Mouse (Mus musculus) midbrain, embryonic 10.5 days (tissue): ENCODE results near the gene Telo2. TPM values are rescaled to one million over a fixed set of nuclear protein-coding genes. Genes with fewer than 3 reads are reported as not detected.

Experiments used
- DNase-seq: peaks from one replicate; pipeline ENCODE4 v3.0.0-alpha.2; 2017; ENCODE audit warnings: low spot score
- H3K27ac ChIP-seq: fragments of 300-500 bp; sonication (generic); replicated peaks from 2 replicates; pipeline ENCODE4 v1.5.1; 2016; ENCODE audit warnings: mild to moderate bottlenecking
- H3K27me3 ChIP-seq: fragments of 300-500 bp; sonication (generic); 2 replicates; pipeline ENCODE4 v1.6.1; 2016; ENCODE audit warnings: low read depth, mild to moderate bottlenecking; ENCODE audit not compliant: poor library complexity, severe bottlenecking
- H3K36me3 ChIP-seq: fragments of 300-500 bp; sonication (generic); 2 replicates; pipeline ENCODE4 v1.6.1; 2016; ENCODE audit warnings: mild to moderate bottlenecking, moderate library complexity
- H3K4me1 ChIP-seq: fragments of 300-500 bp; sonication (generic); 2 replicates; pipeline ENCODE4 v1.6.1; 2016
- H3K4me3 ChIP-seq: fragments of 300-500 bp; sonication (generic); 2 replicates; pipeline ENCODE4 v1.5.1; 2016; ENCODE audit warnings: mild to moderate bottlenecking, moderate library complexity
- H3K9me3 ChIP-seq: fragments of 300-500 bp; sonication (generic); replicated peaks from 2 replicates; pipeline ENCODE4 v1.6.1; 2016; ENCODE audit warnings: mild to moderate bottlenecking
- WGBS: fragments of 180-500 bp; shearing (Covaris S2); methylation state at CpG from one replicate; pipeline ENCODE4 v1.1.7; 2016; 5-methylcytosine and 5-hydroxymethylcytosine counted together
- polyA plus RNA-seq: library from polyadenylated mRNA; unstranded; fragments of >200 nt; fragmentation: Nextera tagmentation; extraction: Ambion mirVana; gene quantifications from 2 replicates; pipeline ENCODE4 v1.2.1, GENCODE M21; 2016

Telo2 gene
- polyA plus RNA-seq, 1 experiment from 2014 or later: 51.5 TPM

DNA sequence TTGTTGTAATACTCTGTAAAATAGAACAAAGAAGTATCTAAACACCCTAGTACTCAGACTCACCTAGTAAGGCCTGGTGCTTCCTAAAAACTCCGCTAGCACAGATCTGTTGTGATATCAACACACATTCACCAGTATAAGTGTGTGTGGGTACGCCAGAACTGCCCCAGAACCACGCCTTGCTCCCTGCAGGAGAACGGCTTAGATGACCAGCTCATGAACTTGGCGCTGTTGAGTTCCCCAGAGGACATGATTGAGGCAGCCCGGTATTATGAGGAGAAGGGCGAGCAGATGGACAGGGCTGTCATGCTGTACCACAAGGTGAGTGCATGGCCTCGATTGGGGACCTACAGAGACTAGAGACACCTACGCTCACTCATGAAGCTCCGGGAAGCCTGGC is 25.3 kb downstream of the Telo2 start:
- Histone ChIP-seq H3K36me3 (peaks cover 67% of the 10 kb centered on the region), H3K27me3 (no peaks in the 10 kb centered on the region), H3K4me3 (no peak overlapping the region), H3K4me1 (no peaks in the 10 kb centered on the region; the same call in 1 of the 2 replicates), H3K9me3 (no peaks in the 10 kb centered on the region), H3K27ac (no peak overlapping the region)
- WGBS: 91% methylated on average over 10 of the region's 10 CpGs
- no peak for DNase-seq

DNA sequence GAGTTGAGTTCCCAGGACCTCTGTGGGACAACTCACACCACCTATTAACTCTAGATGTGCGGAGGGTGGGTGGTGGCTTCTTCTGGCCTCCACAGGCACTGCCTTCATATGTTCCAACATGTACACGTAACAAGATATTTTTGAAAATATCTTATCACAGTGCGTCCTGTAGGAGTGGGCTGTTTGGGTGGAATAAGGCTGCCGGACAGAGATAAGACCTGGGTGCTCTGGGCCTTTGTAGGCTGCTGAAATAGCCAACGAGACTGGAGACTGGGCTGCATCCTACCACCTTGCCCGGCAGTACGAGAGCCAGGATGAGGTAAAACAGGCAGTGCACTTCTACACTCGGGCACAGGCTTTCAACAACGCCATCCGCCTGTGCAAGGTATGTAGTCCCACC is 26.6 kb downstream of the Telo2 start:
- Histone ChIP-seq H3K36me3 (peaks cover 57% of the 10 kb centered on the region), H3K27ac (no peak overlapping the region; the same call in 1 of the 2 replicates), H3K4me1 (no peaks in the 10 kb centered on the region; the same call in 1 of the 2 replicates), H3K27me3 (no peaks in the 10 kb centered on the region), H3K9me3 (no peaks in the 10 kb centered on the region), H3K4me3 (no peak overlapping the region)
- 92% methylated on average over 10 of the region's 10 CpGs for WGBS
- no peak for DNase-seq

DNA sequence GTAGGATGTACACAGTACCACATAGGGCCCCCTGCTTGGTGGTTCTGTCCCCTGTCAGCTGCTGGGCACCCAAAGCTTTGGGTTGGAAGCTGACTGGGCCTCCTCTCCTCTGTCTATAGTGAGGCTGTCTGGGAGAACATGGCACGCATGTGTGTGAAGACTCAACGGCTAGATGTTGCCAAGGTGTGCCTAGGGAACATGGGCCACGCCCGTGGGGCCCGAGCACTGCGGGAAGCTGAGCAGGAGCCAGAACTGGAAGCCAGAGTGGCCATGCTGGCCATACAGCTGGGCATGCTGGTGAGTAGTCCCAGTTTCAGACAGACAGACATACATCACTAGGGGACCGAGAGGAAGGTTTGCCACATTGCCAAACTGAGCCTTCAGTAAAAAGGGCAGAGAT is 29.0 kb downstream of the Telo2 start:
- H3K4me1 ChIP-seq: no peaks in the 10 kb centered on the region; the same call in 1 of the 2 replicates
- no peak overlapping the region for H3K27ac ChIP-seq
- no peak for DNase-seq
- no peaks in the 10 kb centered on the region for H3K9me3 ChIP-seq
- H3K27me3 ChIP-seq: no peaks in the 10 kb centered on the region
- 96% methylated on average over 7 of the region's 7 CpGs for WGBS
- peaks cover 34% of the 10 kb centered on the region for H3K36me3 ChIP-seq
- H3K4me3 ChIP-seq: no peak overlapping the region

DNA sequence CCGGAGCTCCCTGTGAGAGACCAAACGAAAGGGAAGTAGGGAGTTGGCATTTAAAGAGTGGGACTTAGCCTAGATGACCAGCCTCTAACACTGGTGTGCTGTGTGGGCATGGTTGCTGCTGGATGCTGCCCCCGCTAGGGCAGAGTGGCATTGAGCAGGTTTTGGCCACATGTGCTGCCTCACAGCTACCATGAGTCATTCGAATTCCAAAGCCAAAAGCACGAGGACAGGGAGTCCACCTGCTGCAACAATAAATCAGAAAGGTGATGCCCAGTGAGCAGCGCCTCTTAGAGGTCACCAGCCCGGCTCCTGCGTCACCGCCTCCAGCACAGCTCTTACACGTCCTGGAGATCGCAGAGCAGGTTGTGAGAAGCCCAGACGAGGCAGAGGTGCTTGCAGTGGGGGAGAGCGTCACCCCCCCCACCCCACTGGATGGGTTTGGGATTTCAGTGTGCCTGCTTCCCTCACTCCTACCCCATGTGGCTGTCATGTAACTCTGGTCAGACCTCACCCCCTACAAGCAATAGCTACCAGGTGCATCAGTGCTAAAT is 30.9 kb downstream of the Telo2 start:
- Histone ChIP-seq H3K27me3 (no peaks in the 10 kb centered on the region), H3K4me3 (no peak overlapping the region), H3K9me3 (no peaks in the 10 kb centered on the region), H3K27ac (no peak overlapping the region; the same call in 1 of the 2 replicates), H3K4me1 (no peaks in the 10 kb centered on the region; the same call in 1 of the 2 replicates), H3K36me3 (peaks cover 31% of the 10 kb centered on the region)
- DNase-seq: no peak
- WGBS: 87% methylated on average over 13 of the region's 13 CpGs

DNA sequence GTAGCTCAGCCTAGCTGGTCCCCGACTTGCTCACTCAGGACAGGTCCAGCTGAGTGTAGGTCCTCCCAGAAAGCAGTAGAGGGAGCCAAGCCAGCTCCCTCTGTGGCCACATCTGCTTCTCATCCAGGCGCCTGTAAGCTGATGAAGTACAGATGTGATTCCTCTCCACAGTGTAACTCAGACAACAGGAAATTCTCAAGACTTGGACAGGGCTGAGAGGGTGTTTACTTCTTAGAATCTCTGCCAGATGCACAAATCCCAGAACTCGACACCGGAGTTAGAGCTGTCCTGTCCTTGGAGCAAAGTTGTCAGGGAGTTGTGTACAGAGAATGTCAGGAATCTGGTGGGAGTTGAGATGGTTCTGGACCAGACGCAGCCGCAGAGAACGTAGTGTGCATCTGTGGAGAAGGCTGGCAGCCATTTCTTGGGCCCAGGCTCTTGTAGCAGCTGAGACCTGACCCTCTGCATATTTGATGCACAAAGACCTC is 32.3 kb downstream of the Telo2 start, which contains the start of gene Tmem204:
Gene Tmem204 (minus strand): TSS at position 148 of the 488 bp plus-strand sequence.
- WGBS: 63% methylated on average over 7 of the region's 7 CpGs
- peak within 1 kb of the TSS; percentile 55 for H3K27ac ChIP-seq

DNA sequence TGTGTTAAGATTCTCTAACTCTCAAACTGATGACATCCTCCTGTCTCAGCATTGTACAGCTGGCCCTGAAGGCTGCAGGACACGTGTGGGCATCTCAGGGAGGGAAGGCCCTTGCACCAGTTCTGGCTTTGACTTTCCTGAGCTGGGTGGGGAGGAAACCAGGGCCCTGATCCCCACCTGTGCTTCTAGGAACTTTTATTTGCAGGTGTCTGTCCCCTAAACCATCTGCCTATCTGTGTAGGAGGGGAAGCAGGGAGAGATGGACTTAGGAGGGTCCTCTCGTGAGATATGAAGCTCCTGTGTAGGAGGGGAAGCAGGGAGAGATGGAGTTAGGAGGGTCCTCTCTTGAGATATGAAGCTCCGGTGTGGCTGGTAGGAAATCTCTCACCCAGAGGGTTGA is 32.9 kb downstream of the Telo2 start:
- DNase-seq: no peak
- no peaks in the 10 kb centered on the region; the same call in 1 of the 2 replicates for H3K4me1 ChIP-seq

More for the DNA sequence above, 32.3 kb downstream of the Telo2 start, which contains the start of gene Tmem204:
- DNase-seq: peak; percentile 44
- Histone ChIP-seq H3K36me3 (peaks cover 23% of the 10 kb centered on the region), H3K4me1 (no peaks in the 10 kb centered on the region; the same call in 1 of the 2 replicates), H3K9me3 (no peaks in the 10 kb centered on the region), H3K27me3 (no peaks in the 10 kb centered on the region), H3K4me3 (no peak within 1 kb of the TSS)

DNA sequence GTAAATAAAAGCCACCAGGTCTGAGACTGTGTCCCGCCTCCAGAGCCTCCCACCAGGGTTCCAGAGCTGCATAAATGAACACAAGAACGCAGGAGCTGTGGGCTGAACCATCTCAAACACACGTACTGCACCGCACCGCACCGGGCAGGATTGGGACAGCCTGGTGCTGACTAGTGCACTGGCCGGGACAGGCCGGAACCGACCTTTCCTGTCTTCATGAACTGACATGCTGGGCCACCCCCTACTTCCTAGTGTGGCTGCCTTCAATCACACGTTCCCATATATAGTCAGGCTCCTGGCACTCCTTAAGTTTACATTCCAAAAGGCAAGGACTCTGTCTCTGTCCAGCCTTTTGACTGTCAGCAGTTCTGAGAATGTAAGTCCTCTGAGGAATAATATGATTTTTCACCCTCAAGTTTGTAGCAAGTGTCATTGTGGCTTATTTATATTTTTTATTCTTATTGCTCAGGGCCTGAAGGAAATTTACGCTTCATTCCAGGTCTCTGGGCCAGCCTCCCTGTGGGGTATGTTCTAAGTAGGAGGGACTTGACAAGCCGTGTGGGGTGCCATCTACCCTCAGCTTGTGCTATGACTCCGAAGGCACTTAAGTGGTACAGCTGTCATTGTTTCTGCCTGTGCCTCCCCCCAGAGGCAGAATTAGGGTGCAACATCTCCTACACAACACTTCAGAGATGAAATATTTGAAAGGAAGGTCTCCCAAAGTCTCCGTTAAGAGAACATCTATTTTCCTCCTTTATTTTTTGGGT is 33.5 kb downstream of the Telo2 start:
- Histone ChIP-seq H3K4me3 (no peak overlapping the region), H3K9me3 (no peaks in the 10 kb centered on the region), H3K4me1 (no peaks in the 10 kb centered on the region; the same call in 1 of the 2 replicates), H3K36me3 (peaks cover 14% of the 10 kb centered on the region), H3K27ac (no peak overlapping the region; the same call in 1 of the 2 replicates), H3K27me3 (no peaks in the 10 kb centered on the region)
- DNase-seq: no peak
- whole genome bisulfite sequencing: 74% methylated on average over 14 of the region's 14 CpGs

More for the DNA sequence above, 32.9 kb downstream of the Telo2 start:
- Histone ChIP-seq H3K27ac (no peak overlapping the region), H3K4me3 (no peak overlapping the region), H3K27me3 (no peaks in the 10 kb centered on the region), H3K9me3 (no peaks in the 10 kb centered on the region), H3K36me3 (peaks cover 17% of the 10 kb centered on the region)
- 77% methylated on average over 3 of the region's 3 CpGs for WGBS

DNA sequence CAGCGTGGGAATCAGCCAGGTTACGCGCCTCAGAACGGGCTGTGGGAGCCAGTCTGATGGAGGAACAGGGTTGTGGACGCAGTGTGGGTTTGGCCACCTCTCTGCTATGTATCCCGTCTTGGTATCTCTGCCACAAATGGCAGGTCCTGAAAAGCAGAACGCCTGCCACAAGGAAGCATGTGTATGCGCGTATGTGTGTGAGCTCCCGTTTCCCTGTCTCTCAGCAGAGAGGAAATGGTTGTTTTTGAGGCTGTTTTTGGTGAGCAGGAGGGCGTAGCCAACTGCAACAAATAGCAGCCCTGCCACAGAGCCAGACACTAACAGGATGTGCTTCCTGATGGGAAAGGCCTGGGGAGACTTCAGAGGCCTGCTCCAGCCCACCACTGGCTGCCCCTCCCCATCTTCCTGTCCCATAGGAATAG is 34.8 kb downstream of the Telo2 start:
- Histone ChIP-seq H3K9me3 (no peaks in the 10 kb centered on the region), H3K4me1 (no peaks in the 10 kb centered on the region), H3K4me3 (peak overlapping the region; percentile 32), H3K27ac (peak overlapping the region; percentile 57), H3K27me3 (no peaks in the 10 kb centered on the region), H3K36me3 (peaks cover 18% of the 10 kb centered on the region)
- 85% methylated on average over 11 of the region's 11 CpGs for WGBS
- DNase-seq: no peak

DNA sequence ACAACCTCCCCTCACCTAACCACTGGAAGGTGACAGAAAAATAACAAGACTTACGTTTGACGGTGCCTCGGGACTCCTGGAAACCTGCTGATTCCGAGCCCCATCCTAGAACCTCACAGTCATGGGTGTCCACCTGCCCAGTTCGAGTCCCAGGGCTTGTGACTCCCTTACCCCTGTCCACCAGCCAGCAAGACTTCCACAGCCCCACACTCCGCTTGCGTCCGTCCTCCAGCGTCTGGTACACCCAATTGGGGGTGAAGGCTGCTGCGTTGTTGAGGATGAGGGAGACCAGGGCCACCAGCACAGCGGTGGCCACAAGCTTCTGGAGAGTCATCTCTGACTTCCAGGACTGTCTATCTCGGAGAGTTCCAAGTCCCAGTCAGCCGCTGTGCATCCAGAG is 35.6 kb downstream of the Telo2 start:
- peaks cover 18% of the 10 kb centered on the region for H3K36me3 ChIP-seq
- no peaks in the 10 kb centered on the region for H3K9me3 ChIP-seq
- peak overlapping the region; percentile 57; the same call in 1 of the 2 replicates for H3K27ac ChIP-seq
- peak overlapping the region; percentile 32 for H3K4me3 ChIP-seq
- WGBS: 94% methylated on average over 13 of the region's 13 CpGs
- no peaks in the 10 kb centered on the region for H3K27me3 ChIP-seq
- H3K4me1 ChIP-seq: no peaks in the 10 kb centered on the region
- DNase-seq: no peak

DNA sequence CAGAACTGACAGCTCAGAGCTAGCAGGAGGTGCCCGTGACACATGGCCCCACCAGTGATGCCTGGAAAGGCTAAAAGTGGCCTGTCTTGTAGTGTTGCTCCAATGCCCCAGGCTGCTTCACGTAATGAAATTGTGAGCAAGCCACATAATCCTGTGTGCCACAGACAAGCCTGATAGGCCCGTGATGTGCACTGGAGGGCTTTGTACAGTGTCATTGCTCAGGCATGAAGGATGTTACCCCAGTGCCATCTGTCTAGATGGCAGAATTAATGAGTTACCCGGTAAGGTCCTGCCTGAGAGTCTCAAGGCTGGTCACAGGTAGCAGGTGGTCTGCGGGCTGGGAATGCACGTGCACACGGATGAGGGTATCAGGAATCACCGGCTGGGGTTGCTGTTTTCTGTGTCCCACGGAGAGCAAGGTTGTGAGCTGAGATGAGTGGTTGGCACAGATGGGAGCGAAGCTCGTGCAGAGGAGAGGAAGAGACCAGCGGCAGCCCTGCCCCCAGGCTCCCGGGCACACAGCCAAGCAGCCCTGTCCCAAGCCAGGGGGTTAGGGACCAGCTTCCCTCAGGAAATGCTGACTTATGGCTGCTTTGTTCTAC is 37.9 kb downstream of the Telo2 start:
- H3K27me3 ChIP-seq: no peaks in the 10 kb centered on the region
- H3K36me3 ChIP-seq: peaks cover 18% of the 10 kb centered on the region
- H3K9me3 ChIP-seq: no peaks in the 10 kb centered on the region
- peak overlapping the region; percentile 14; the same call in 1 of the 2 replicates for H3K4me3 ChIP-seq
- WGBS: 86% methylated on average over 13 of the region's 13 CpGs
- DNase-seq: no peak
- H3K27ac ChIP-seq: no peak overlapping the region
- no peaks in the 10 kb centered on the region for H3K4me1 ChIP-seq

DNA sequence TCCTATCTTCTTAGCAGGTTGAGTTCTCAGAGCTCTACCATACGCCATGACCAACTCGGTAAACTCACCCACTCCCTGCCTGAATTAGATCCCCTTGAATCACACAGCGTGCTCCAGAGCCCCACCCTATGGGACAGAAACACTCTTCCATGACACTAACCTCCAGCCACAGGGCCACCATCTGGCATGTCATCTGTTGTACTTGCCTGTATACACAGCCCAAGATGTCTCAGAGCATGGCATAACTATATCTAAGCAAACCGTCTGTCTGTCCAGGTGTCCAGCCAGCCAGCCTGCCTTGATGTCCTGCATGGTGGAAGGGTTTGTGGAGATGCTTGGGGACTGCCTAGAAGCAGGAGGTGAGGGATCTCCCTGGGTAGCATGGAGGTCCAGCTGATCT is 38.9 kb downstream of the Telo2 start:
- Histone ChIP-seq H3K4me1 (no peaks in the 10 kb centered on the region), H3K27me3 (no peaks in the 10 kb centered on the region), H3K4me3 (no peak overlapping the region), H3K27ac (no peak overlapping the region), H3K36me3 (peaks cover 18% of the 10 kb centered on the region), H3K9me3 (no peaks in the 10 kb centered on the region)
- WGBS: 92% methylated on average over 4 of the region's 4 CpGs
- no peak for DNase-seq

DNA sequence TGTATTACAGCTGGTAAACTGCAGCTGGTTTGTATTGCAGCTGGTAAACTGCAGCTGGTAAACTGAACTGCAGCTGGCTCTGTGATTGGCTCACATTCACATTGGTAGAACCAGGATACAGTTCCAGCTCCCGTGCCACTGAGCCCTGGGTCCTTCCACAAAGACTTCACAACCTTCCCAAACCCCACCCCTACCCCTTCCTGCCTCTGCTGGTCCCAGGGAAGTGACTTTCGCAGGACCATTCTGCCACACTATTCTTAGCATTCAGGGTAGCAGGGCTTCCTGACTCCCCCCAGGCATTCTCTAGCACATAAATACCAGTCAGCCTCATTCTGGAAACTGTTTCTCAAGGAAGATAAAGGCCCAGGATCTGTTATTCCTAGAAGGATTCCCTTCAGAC is 47.1 kb downstream of the Telo2 start:
- Histone ChIP-seq H3K27me3 (no peaks in the 10 kb centered on the region), H3K4me1 (no peaks in the 10 kb centered on the region), H3K9me3 (no peaks in the 10 kb centered on the region), H3K36me3 (peaks cover 33% of the 10 kb centered on the region), H3K4me3 (no peak overlapping the region), H3K27ac (no peak overlapping the region)
- WGBS: 76% methylated on average over 2 of the region's 2 CpGs
- DNase-seq: no peak
